Mouse (Mus musculus) heart, embryonic 14.5 days (tissue): ENCODE data around the gene Acnat1. TPM values are rescaled to one million over a fixed set of nuclear protein-coding genes. Genes with fewer than 3 reads are reported as not detected.
"Not testable (repeated sequence)": the region's sequence is repeated elsewhere in the genome, so short reads cannot be mapped to it uniquely, and the experiment has no call there.

ENCODE experiments used
- ATAC-seq: fragments of 200-750 bp; cut with Nextera tagmentation; 2 replicates; pipeline ENCODE4 v1.8.0; 2017; ENCODE audit warnings: low read depth, moderate TSS enrichment; ENCODE audit not compliant: insufficient number of reproducible peaks, insufficient read depth, low FRiP score
- H3K27ac ChIP-seq, 2 experiments: fragments of 200-500 bp in 1 of 2; fragments of 300-500 bp in 1 of 2; sonication (generic) in 1 of 2; replicated peaks in 1 of 2; 2 replicates each; pipeline ENCODE4 v1.5.1; 2012 to 2014; ENCODE audit warnings: low read depth in 2 of 2, low read length in 2 of 2, control low read depth in 1 of 2, mild to moderate bottlenecking in 1 of 2, mixed read lengths in 1 of 2; ENCODE audit not compliant: control insufficient read depth in 1 of 2, insufficient read depth in 1 of 2
- H3K27me3 ChIP-seq: fragments of 300-500 bp; sonication (generic); 2 replicates; pipeline ENCODE4 v1.6.1; 2014; ENCODE audit warnings: mild to moderate bottlenecking, low read length, control low read depth; ENCODE audit not compliant: control insufficient read depth, insufficient read depth
- H3K36me3 ChIP-seq: fragments of 300-500 bp; sonication (generic); 2 replicates; pipeline ENCODE4 v1.6.1; 2014; ENCODE audit warnings: mild to moderate bottlenecking, control low read depth, low read length, mixed read lengths; ENCODE audit not compliant: control insufficient read depth, insufficient read depth
- H3K4me1 ChIP-seq, 2 experiments: fragments of 200-500 bp in 1 of 2; fragments of 300-500 bp in 1 of 2; sonication (generic) in 1 of 2; 2 replicates each; pipeline ENCODE4 v1.6.1; 2012 to 2014; ENCODE audit warnings: low read length in 2 of 2, control low read depth in 1 of 2, mixed read lengths in 1 of 2; ENCODE audit not compliant: control insufficient read depth in 2 of 2, insufficient read depth in 2 of 2
- H3K4me2 ChIP-seq: fragments of 300-500 bp; sonication (generic); 2 replicates; pipeline ENCODE4 v1.6.1; 2014; ENCODE audit warnings: mild to moderate bottlenecking, low read length
- H3K4me3 ChIP-seq, 2 experiments: fragments of 200-500 bp in 1 of 2; fragments of 300-500 bp in 1 of 2; sonication (generic) in 1 of 2; 2 replicates each; pipeline ENCODE4 v1.5.1; 2012 to 2014; ENCODE audit warnings: low read length in 2 of 2, mild to moderate bottlenecking in 2 of 2, control low read depth in 1 of 2, low read depth in 1 of 2, moderate library complexity in 1 of 2; ENCODE audit not compliant: control insufficient read depth in 1 of 2, insufficient read depth in 1 of 2
- H3K9ac ChIP-seq: fragments of 300-500 bp; sonication (generic); 2 replicates; pipeline ENCODE4 v1.6.1; 2014; ENCODE audit warnings: mild to moderate bottlenecking, low read length
- H3K9me3 ChIP-seq: fragments of 300-500 bp; sonication (generic); 2 replicates; pipeline ENCODE4 v1.6.1; 2016; ENCODE audit warnings: low read length, control low read depth; ENCODE audit not compliant: control insufficient read depth
- WGBS: fragments of 180-500 bp; shearing (Covaris S2); extraction: QIAGEN DNeasy Blood & Tissue Kit; methylation state at CpG from one replicate; pipeline ENCODE4 v1.1.7; 2014; 5-methylcytosine and 5-hydroxymethylcytosine counted together
- polyA plus RNA-seq: library from polyadenylated mRNA; unstranded; fragments of >200 nt; fragmentation: Nextera tagmentation; extraction: Ambion mirVana; gene quantifications from 2 replicates; pipeline ENCODE4 v1.2.1, GENCODE M21; 2014

Acnat1 gene
- polyA plus RNA-seq, 1 experiment from 2014 or later = not detected

GRCm38 (mm10) chr4:49510236-49510835 lies 36.6 kb upstream of the Acnat1 start:
- not testable (repeated sequence) for H3K9me3 ChIP-seq, H3K4me3 ChIP-seq, ATAC-seq, H3K27ac ChIP-seq, H3K4me1 ChIP-seq, H3K4me2 ChIP-seq, H3K27me3 ChIP-seq, H3K9ac ChIP-seq
- WGBS = 95% methylated on average over 1 of the region's 1 CpGs
- H3K36me3 ChIP-seq = peaks cover 32% of the 10 kb centered on the region

GRCm38 (mm10) chr4:49509183-49509582 lies 35.5 kb upstream of the Acnat1 start:
- H3K4me3 ChIP-seq = no peak overlapping the region
- H3K36me3 ChIP-seq = peaks cover 29% of the 10 kb centered on the region
- no peak overlapping the region for H3K4me2 ChIP-seq
- no peak overlapping the region for H3K27ac ChIP-seq
- no peak for ATAC-seq
- H3K9ac ChIP-seq = no peak overlapping the region
- WGBS = 92% methylated on average over 2 of the region's 2 CpGs
- H3K4me1 ChIP-seq = no peaks in the 10 kb centered on the region
- H3K9me3 ChIP-seq = no peaks in the 10 kb centered on the region
- H3K27me3 ChIP-seq = no peaks in the 10 kb centered on the region

GRCm38 (mm10) chr4:49506386-49506785 lies 32.7 kb upstream of the Acnat1 start, which contains the start of gene Baat:
Gene Baat, minus strand, starts transcription at chr4:49506557.
- no peaks in the 10 kb centered on the region for H3K4me1 ChIP-seq
- 36% methylated on average over 3 of the region's 3 CpGs for WGBS
- no peaks in the 10 kb centered on the region for H3K9me3 ChIP-seq
- H3K4me2 ChIP-seq = no peak within 1 kb of the TSS
- H3K9ac ChIP-seq = no peak within 1 kb of the TSS
- no peaks in the 10 kb centered on the region for H3K27me3 ChIP-seq
- ATAC-seq = no peak
- H3K27ac ChIP-seq = no peak within 1 kb of the TSS
- peaks cover 4% of the 10 kb centered on the region; the same call in 1 of the 2 replicates for H3K36me3 ChIP-seq
- no peak within 1 kb of the TSS for H3K4me3 ChIP-seq

GRCm38 (mm10) chr4:49503563-49503962 lies 29.9 kb upstream of the Acnat1 start:
- H3K9me3 ChIP-seq = no peaks in the 10 kb centered on the region
- WGBS = 78% methylated on average over 1 of the region's 1 CpGs
- H3K36me3 ChIP-seq = no peaks in the 10 kb centered on the region
- no peak overlapping the region for H3K27ac ChIP-seq
- no peak overlapping the region for H3K4me3 ChIP-seq
- ATAC-seq = no peak
- H3K27me3 ChIP-seq = no peaks in the 10 kb centered on the region
- no peak overlapping the region for H3K4me2 ChIP-seq
- H3K4me1 ChIP-seq = no peaks in the 10 kb centered on the region
- no peak overlapping the region for H3K9ac ChIP-seq

- WGBS = 65% methylated on average over 3 of the region's 3 CpGs
- not testable (repeated sequence) for H3K4me2 ChIP-seq, H3K9ac ChIP-seq, ATAC-seq, H3K4me1 ChIP-seq, H3K36me3 ChIP-seq, H3K9me3 ChIP-seq, H3K4me3 ChIP-seq, H3K27me3 ChIP-seq, H3K27ac ChIP-seq
These were observed 12.4 kb upstream of the Acnat1 start for GRCm38 (mm10) chr4:49485934-49486650.

- Histone ChIP-seq H3K4me2 (no peak overlapping the region), H3K27me3 (no peaks in the 10 kb centered on the region), H3K27ac (no peak overlapping the region), H3K4me3 (no peak overlapping the region), H3K36me3 (no peaks in the 10 kb centered on the region), H3K4me1 (0 out of 4 replicates have a peak, but pooled peaks cover 1% of the 10 kb centered on the region in 2 experiments), H3K9ac (no peak overlapping the region), H3K9me3 (no peaks in the 10 kb centered on the region)
- ATAC-seq = no peak
These were observed 11.7 kb upstream of the Acnat1 start for GRCm38 (mm10) chr4:49485442-49485841.

GRCm38 (mm10) chr4:49480896-49481295 lies 7.2 kb upstream of the Acnat1 start:
- H3K4me2 ChIP-seq = no peak overlapping the region

More at GRCm38 (mm10) chr4:49480896-49481295, 7.2 kb upstream of the Acnat1 start:
- ATAC-seq = no peak
- no peak overlapping the region for H3K9ac ChIP-seq
- H3K27me3 ChIP-seq = no peaks in the 10 kb centered on the region
- no peak overlapping the region for H3K4me3 ChIP-seq
- H3K9me3 ChIP-seq = no peaks in the 10 kb centered on the region
- H3K4me1 ChIP-seq = 0 out of 4 replicates have a peak, but pooled peaks cover 2 to 4% of the 10 kb centered on the region in 2 experiments
- WGBS = 65% methylated on average over 3 of the region's 3 CpGs
- no peak overlapping the region for H3K27ac ChIP-seq
- no peaks in the 10 kb centered on the region for H3K36me3 ChIP-seq
